Mouse (Mus musculus): ENCODE data around the gene Tssc4. TPM values are rescaled to one million over a fixed set of nuclear protein-coding genes. Genes with fewer than 3 reads are reported as not detected.

Gene Tssc4
- total and polyA plus RNA-seq, 3 experiments: 75.6 to 76.9 TPM; not detected in 1

DNA sequence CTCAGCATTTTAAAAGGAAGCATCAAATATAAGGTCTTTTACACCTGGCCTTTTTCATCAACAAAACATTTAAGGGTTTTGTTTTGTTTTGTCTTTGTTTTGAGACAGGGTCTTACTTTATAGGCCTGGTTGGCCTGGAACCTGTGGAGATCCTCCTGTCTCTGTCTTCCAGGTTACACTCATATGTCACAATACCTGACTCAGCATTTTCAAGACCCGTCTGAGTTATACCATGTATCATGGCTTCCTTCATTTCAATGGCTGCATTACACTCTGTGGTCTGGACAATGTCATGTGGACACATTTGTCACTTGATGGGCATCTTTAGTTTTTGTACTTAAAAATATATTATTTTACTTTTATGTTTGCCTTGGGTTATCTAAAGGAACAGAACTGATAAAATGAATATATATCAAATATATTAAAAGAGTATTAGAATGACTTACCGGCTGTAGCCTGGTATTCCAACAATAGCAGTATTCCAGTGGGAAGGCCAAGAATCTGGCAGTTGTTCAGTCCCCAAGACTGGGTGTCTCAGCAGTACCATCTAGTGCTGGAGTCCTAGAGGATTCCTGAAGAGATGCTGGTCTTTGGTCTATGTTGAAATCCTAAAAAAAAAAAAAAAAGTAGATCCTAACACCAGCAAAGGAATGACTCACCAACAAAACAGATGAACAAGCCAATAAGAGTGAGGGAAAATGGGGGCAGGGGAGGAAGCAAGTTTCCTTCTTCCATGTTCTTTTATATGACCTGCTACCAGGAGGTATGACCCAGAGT is 24.8 kb upstream of the Tssc4 start:
- peaks cover 25 to 53% of the 10 kb centered on the region in 2 experiments for H3K4me1 ChIP-seq (ENCODE audit: control insufficient read depth in 1 of 2, insufficient read depth in 2 of 2, low read length in 2 of 2)

DNA sequence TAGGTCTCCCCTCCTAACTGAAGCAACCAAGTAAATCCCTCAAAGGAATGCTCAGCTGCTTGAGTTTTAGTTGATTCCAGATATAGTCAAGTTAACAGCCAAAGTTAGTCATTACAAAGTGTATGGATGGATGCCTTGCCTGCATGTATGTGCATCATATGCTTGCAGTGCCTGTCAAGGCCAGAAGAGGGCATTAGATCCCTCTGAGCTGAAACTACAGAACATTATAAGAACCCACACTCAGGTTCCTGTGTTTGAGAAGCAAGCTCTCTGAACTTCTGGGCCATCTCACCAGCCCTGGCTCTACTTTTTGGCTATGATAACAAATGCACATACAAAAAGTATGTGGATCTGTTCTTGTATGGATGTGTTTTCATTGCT is 24.2 kb upstream of the Tssc4 start:
- Histone ChIP-seq H3K4me1 (ENCODE audit: control insufficient read depth in 1 of 2, insufficient read depth in 2 of 2, low read length in 2 of 2) (peaks cover 20 to 48% of the 10 kb centered on the region in 2 experiments), H3K27ac (ENCODE audit: control insufficient read depth, low read depth, low read length) (no peak overlapping the region), H3K79me2 (ENCODE audit: control insufficient read depth, insufficient read depth, low read length, poor library complexity) (no peaks in the 10 kb centered on the region), H3K9me3 (replicated peaks; ENCODE audit: insufficient read depth, low read length) (no peaks in the 10 kb centered on the region), H3K36me3 (ENCODE audit: control insufficient read depth in 1 of 2, insufficient read depth in 2 of 2, low read length in 2 of 2) (peaks cover 0 to 26% of the 10 kb centered on the region in 2 experiments; a peak in 2 of 4 replicates), H3K9ac (ENCODE audit: control insufficient read depth, low read depth, low read length, poor library complexity, severe bottlenecking) (no peak overlapping the region), H3K27me3 (ENCODE audit: control insufficient read depth in 1 of 2, insufficient read depth in 2 of 2, low read length in 2 of 2) (no peaks in the 10 kb centered on the region), H3K4me3 (ENCODE audit: control insufficient read depth in 1 of 2, insufficient read depth in 1 of 2, low read depth in 2 of 2, low read length in 2 of 2) (no peak overlapping the region)
- TF ChIP-seq NRF1 (IDR thresholded peaks at IDR 0.05; ENCODE audit: insufficient read depth, low read depth, low read length, poor library complexity, severe bottlenecking) (no peak), GATA1 (IDR thresholded peaks at IDR 0.05; ENCODE audit: low read depth, low read length) (no peak), GABPA (IDR thresholded peaks at IDR 0.05; ENCODE audit: low read depth, low read length) (no peak), CTCF (IDR thresholded peaks at IDR 0.05 in 2 of 3, conservative IDR thresholded peaks at IDR 0.05 in 1 of 3; ENCODE audit: control insufficient read depth in 1 of 3, insufficient read depth in 1 of 3, low read depth in 2 of 3, low read length in 3 of 3, poor library complexity in 1 of 3, severe bottlenecking in 1 of 3) (peak; percentile 24 to 49 (median 35)), SMC3 (IDR thresholded peaks at IDR 0.05; ENCODE audit: low read depth, low read length) (0 out of 2 replicates have a peak, but pooled peaks have one; percentile 7)
- DNase-seq (ENCODE audit: low read depth, low spot score): no peak

More for the DNA sequence above, 24.8 kb upstream of the Tssc4 start:
- H3K9ac ChIP-seq (ENCODE audit: control insufficient read depth, low read depth, low read length, poor library complexity, severe bottlenecking): no peak overlapping the region
- H3K79me2 ChIP-seq (ENCODE audit: control insufficient read depth, insufficient read depth, low read length, poor library complexity): no peaks in the 10 kb centered on the region
- TF ChIP-seq CTCF (IDR thresholded peaks at IDR 0.05 in 2 of 3, conservative IDR thresholded peaks at IDR 0.05 in 1 of 3; ENCODE audit: control insufficient read depth in 1 of 3, insufficient read depth in 1 of 3, low read depth in 2 of 3, low read length in 3 of 3, poor library complexity in 1 of 3, severe bottlenecking in 1 of 3) (no peak), MAFK (IDR thresholded peaks at IDR 0.05; ENCODE audit: borderline replicate concordance, low read depth, low read length) (peak; percentile 91)
- H3K27me3 ChIP-seq (ENCODE audit: control insufficient read depth in 1 of 2, insufficient read depth in 2 of 2, low read length in 2 of 2): no peaks in the 10 kb centered on the region
- H3K27ac ChIP-seq (ENCODE audit: control insufficient read depth, low read depth, low read length): no peak overlapping the region
- no peaks in the 10 kb centered on the region for H3K9me3 ChIP-seq (replicated peaks; ENCODE audit: insufficient read depth, low read length)
- DNase-seq (ENCODE audit: low read depth, low spot score): no peak
- H3K4me3 ChIP-seq (ENCODE audit: control insufficient read depth in 1 of 2, insufficient read depth in 1 of 2, low read depth in 2 of 2, low read length in 2 of 2): no peak overlapping the region
- H3K36me3 ChIP-seq (ENCODE audit: control insufficient read depth in 1 of 2, insufficient read depth in 2 of 2, low read length in 2 of 2): peaks cover 0 to 32% of the 10 kb centered on the region in 2 experiments; a peak in 2 of 4 replicates

DNA sequence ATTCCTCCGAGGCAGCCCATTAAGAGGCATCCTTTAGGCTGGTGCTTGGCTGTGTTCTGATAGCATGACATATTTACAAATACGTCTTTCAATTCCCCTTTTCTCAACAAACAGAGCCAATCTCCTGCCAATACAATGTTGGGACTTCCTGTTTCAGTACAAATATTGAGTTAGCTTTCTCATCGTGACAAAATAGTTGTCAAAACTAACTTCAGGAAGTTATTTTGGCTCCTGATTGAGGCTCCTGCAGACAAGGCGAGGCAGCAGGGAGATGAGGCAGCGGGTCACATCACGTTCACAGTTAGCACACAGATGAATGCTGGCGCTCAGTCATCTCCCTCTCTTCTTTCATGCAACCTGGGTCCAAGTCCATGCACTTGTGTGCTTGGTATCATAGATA is 22.7 kb upstream of the Tssc4 start:
- Histone ChIP-seq H3K4me3 (ENCODE audit: control insufficient read depth in 1 of 2, insufficient read depth in 1 of 2, low read depth in 2 of 2, low read length in 2 of 2) (no peak overlapping the region), H3K9me3 (replicated peaks; ENCODE audit: insufficient read depth, low read length) (no peaks in the 10 kb centered on the region), H3K36me3 (ENCODE audit: control insufficient read depth in 1 of 2, insufficient read depth in 2 of 2, low read length in 2 of 2) (peaks cover 0 to 19% of the 10 kb centered on the region in 2 experiments; a peak in 2 of 4 replicates), H3K4me1 (ENCODE audit: control insufficient read depth in 1 of 2, insufficient read depth in 2 of 2, low read length in 2 of 2) (peaks cover 12 to 33% of the 10 kb centered on the region in 2 experiments), H3K27ac (ENCODE audit: control insufficient read depth, low read depth, low read length) (peak overlapping the region; percentile 23), H3K9ac (ENCODE audit: control insufficient read depth, low read depth, low read length, poor library complexity, severe bottlenecking) (no peak overlapping the region), H3K79me2 (ENCODE audit: control insufficient read depth, insufficient read depth, low read length, poor library complexity) (no peaks in the 10 kb centered on the region), H3K27me3 (ENCODE audit: control insufficient read depth in 1 of 2, insufficient read depth in 2 of 2, low read length in 2 of 2) (no peaks in the 10 kb centered on the region)
- DNase-seq (ENCODE audit: low read depth, low spot score): peak; percentile 70
- TF ChIP-seq EP300 (IDR thresholded peaks at IDR 0.05; ENCODE audit: low read depth in 1 of 2, low read length in 2 of 2) (peak in 1 of 2 experiments; percentile 30; a peak in 2 of 4 replicates), USF1 (IDR thresholded peaks at IDR 0.05; ENCODE audit: low read depth, low read length) (no peak), GATA1 (IDR thresholded peaks at IDR 0.05; ENCODE audit: low read depth, low read length) (no peak), POLR2A (IDR thresholded peaks at IDR 0.05; ENCODE audit: control insufficient read depth in 1 of 2, insufficient read depth in 1 of 2, low read depth in 1 of 2, low read length in 2 of 2, poor library complexity in 1 of 2) (no peak), ETS1 (IDR thresholded peaks at IDR 0.05; ENCODE audit: low read depth, low read length) (peak; percentile 34), HCFC1 (IDR thresholded peaks at IDR 0.05; ENCODE audit: low read depth, low read length) (no peak), CHD1 (IDR thresholded peaks at IDR 0.05; ENCODE audit: low read depth, low read length) (no peak), POLR2AphosphoS5 (IDR thresholded peaks at IDR 0.05; ENCODE audit: borderline replicate concordance, low read depth, low read length) (no peak), GABPA (IDR thresholded peaks at IDR 0.05; ENCODE audit: low read depth, low read length) (no peak), MAZ (IDR thresholded peaks at IDR 0.05; ENCODE audit: low read depth, low read length) (no peak), CTCF (IDR thresholded peaks at IDR 0.05 in 2 of 3, conservative IDR thresholded peaks at IDR 0.05 in 1 of 3; ENCODE audit: control insufficient read depth in 1 of 3, insufficient read depth in 1 of 3, low read depth in 2 of 3, low read length in 3 of 3, poor library complexity in 1 of 3, severe bottlenecking in 1 of 3) (no peak), RCOR1 (IDR thresholded peaks at IDR 0.05; ENCODE audit: low read depth, low read length) (no peak), MEF2A (IDR thresholded peaks at IDR 0.05; ENCODE audit: extremely low read depth, insufficient replicate concordance, low read depth, low read length, poor library complexity, severe bottlenecking) (no peak), SMC3 (IDR thresholded peaks at IDR 0.05; ENCODE audit: low read depth, low read length) (no peak), TBP (IDR thresholded peaks at IDR 0.05; ENCODE audit: low read depth, low read length) (no peak), SIN3A (IDR thresholded peaks at IDR 0.05; ENCODE audit: low read length) (peak; percentile 58; the same call in 1 of the 2 replicates), UBTF (IDR thresholded peaks at IDR 0.05; ENCODE audit: borderline replicate concordance, insufficient read depth, low read depth, low read length) (no peak), NRF1 (IDR thresholded peaks at IDR 0.05; ENCODE audit: insufficient read depth, low read depth, low read length, poor library complexity, severe bottlenecking) (no peak), ELF1 (IDR thresholded peaks at IDR 0.05; ENCODE audit: low read depth, low read length) (peak; percentile 56), POLR2AphosphoS2 (IDR thresholded peaks at IDR 0.05; ENCODE audit: low read length) (no peak), MAFK (IDR thresholded peaks at IDR 0.05; ENCODE audit: borderline replicate concordance, low read depth, low read length) (no peak)

Measured in MEL (cell line).